Mouse (Mus musculus): ENCODE data around the gene Rbm44.

The Rbm44 gene

GRCm38 (mm10) chr1:91207334-91208074, 62.6 kb downstream of the Rbm44 start:
- DNase-seq (ENCODE audit: extremely low read depth, insufficient read length, low spot score) = no peak

DNA sequence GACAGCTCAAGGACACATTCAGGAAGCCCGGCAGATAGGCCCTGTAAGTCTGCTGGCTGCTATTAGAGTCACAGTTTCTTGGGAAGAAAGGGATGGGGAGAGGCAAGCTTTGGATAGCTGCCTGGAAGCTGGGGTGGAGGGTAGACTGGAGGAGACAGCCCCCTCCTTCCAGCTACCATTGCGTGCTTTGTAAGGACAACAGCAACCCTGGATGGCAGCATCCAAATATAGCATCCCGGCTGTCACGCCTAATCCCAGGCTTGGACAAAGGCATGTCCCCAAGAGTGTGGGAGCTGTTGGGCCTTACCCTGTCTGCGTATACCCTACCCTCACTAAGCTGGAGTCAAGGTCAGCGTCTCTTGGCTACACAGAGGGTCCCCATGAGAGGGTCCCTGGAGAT, 64.5 kb downstream of the Rbm44 start:
- DNase-seq (ENCODE audit: extremely low read depth, insufficient read length, low spot score) = no peak

DNA sequence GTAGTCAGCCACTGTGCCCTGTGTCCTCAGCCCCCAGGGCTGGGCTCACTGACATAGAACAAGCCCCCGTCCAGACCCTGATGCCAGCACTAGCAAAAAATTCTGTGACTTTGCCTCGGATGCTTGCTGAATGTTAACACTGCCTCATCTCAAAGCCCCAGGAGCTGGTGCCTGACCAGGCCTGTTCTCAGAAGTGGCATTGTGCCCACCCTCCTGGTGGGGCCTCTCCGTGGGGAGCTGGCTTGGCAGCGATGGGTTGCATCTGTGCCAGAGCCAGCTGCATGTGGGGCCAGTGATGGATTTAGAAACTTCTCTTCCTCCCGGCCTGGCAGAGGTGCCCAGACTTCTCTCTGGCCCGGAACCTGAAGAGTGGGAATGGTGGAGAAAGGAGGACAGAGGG, 64.9 kb downstream of the Rbm44 start:
- peak; percentile 81 for DNase-seq (ENCODE audit: extremely low read depth, insufficient read length, low spot score)

- no peak for DNase-seq (ENCODE audit: extremely low read depth, insufficient read length, low spot score)
These were observed 66.2 kb downstream of the Rbm44 start for GRCm38 (mm10) chr1:91211099-91211498.

DNA sequence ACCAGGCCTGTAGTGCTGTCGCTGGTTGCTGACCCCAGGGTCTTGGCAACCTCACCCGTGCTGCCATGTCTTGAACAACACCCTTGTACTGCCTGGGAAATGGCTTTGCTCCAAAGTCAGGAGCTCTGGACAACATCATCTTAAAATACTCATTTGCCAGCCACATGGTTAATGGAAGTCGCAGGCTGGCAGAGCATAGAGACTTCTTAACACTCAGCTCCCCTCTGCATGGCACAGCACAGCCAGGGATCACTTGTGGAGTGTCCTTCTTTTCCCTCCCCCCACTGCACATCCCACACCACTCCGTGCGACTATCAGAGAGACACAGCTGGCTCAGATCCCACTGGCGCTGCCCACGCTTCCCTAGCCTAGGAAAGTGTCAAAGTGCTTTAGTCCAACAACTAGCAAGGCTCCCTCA, 66.7 kb downstream of the Rbm44 start:
- DNase-seq (ENCODE audit: extremely low read depth, insufficient read length, low spot score) = no peak

GRCm38 (mm10) chr1:91215264-91215663, 70.4 kb downstream of the Rbm44 start:
- DNase-seq (ENCODE audit: extremely low read depth, insufficient read length, low spot score) = no peak

GRCm38 (mm10) chr1:91215981-91216380, 71.1 kb downstream of the Rbm44 start:
- DNase-seq (ENCODE audit: extremely low read depth, insufficient read length, low spot score) = peak; percentile 44

DNA sequence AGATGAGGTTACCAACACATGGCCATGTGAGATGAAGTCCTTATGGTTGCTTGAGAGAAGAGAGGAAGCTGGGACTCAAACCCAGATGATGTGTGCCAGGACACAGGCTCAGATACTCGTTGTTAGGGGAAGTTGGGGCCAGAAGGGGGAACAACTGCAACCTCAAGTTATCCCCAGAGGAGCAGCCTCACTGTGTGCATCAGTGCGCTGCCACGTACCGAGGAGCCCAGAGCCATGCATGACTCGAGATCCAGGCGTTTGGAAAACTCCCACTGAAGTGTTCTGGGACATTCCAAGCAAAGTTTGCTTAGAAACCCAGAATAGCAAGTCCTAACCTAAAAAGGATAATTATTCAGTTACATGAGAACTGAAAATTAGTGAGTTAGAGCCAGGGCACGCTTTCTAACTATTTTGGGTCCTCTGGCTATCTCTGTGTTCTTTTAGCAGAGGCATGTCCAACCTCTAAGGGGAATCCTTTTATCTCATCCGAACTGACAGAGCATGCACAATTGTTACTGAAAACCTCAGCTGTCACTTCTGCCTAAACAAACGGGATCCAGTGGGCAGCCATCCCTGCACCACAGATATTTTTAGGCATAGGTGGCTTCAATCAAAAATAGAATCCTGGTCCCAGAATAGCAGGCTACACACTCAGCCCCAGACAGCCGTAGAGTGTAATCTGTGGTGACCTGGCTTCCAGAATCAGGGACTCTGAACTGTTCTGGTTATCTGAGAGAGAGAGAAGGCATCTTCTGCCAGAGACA, 71.8 kb downstream of the Rbm44 start:
- DNase-seq (ENCODE audit: extremely low read depth, insufficient read length, low spot score) = no peak

DNA sequence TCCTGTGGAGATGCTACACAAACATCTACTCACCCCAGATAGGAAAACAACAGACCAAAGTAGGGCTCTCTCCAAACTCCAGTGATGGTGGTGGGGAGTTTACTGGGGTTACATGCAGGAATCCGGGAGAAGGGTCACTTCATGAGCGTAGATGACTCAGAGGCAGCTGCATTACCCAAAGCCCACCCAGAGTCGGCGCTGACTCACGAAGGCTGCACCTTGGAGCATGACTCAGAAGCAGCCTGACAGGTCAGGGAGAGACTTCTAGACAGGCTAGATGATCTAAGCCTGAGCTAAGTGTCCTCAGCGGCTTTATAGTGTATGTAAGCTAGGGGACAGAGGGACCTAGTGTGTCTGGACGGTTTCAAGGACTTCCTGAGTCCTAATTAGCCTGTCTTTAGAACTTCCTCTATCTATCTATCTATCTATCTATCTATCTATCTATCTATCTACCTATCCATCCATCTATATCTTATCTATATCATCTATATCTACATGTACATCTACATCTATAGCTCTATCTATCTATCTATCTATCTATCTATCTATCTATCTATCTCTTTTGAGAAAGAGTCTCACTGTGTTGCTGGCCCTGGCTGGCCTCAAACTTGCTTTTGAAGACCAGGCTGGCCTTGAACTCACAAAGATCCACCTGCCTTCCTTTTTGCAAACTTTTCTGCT, 74.9 kb downstream of the Rbm44 start:
- peak; percentile 35 for DNase-seq (ENCODE audit: extremely low read depth, insufficient read length, low spot score)

GRCm38 (mm10) chr1:91220322-91220672, 75.4 kb downstream of the Rbm44 start:
- no peak for DNase-seq (ENCODE audit: extremely low read depth, insufficient read length, low spot score)

All from 3134 (cell line).